Mouse (Mus musculus) erythroblast, embryonic 14.5 days (primary cell): ENCODE measurements at regions not wholly inside any gene's neighbourhood (a gene's known extent, or its start where the extent isn't known, plus 50 kb on each side); places are given as distances from the start of the nearest gene placed in this dataset.

Experiments
- GATA1 ChIP-seq: IDR thresholded peaks from 2 replicates; pipeline ENCODE4 v1.6.1; 2012; ENCODE audit warnings: low read length, inconsistent platforms, mixed read lengths
- TAL1 ChIP-seq: IDR thresholded peaks from 3 replicates; pipeline ENCODE4 v1.6.1; 2012; ENCODE audit warnings: low read length, inconsistent platforms, mixed read lengths

DNA sequence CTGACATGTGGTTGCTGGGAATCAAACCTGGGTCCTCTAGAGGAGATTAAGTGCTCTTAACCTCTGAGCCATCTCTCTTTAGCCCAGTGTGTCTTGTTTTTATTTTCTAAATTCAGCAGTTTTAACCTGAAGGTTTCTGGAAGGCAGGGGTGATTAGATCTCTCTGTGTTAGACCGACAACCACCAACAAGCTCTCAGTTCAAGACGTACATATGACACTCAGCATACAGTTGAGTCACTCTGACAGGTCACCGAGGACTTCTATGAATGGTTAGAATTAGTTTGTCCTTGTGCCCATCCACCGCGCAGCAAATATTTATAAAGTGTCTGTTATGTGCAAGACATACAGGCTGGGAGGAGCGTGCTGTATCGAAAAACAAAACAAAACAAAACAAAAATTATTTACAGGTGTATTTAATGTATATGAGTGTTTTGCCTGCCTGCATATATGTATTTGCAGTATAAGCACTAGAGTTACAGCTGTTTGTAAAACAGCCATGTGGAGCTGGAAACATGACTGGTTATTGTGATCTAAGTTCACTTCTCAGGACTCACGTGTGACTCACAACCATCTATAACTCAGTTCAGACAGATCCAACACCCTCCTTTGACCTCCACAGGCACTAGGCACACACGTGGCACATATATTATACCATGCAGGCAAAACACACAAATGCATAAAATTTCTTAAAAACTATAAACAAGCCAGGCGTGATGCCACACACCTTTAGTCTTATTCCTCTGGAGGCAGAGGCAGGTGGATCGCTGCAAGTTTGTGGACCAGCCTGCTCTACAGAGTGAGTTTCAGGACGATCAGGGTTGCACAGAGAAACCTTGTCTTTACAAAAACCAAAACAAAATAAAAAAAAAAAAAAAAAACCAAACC lies 70.5 kb upstream of the Chd2 start:
- TF ChIP-seq GATA1 (no peak), TAL1 (no peak)
